Mouse (Mus musculus): ENCODE data around the gene Nek9. TPM values are rescaled to one million over a fixed set of nuclear protein-coding genes. Genes with fewer than 3 reads are reported as not detected.

Nek9 gene
- 13.1 and 19.1 TPM in 2 replicates for polyA plus RNA-seq (2014; fragmentation: Nextera tagmentation; extraction: Ambion mirVana)

GRCm38 (mm10) chr12:85339243-85339729 lies at the start of gene Nek9:
Nek9 (minus strand) TSS chr12:85339362.
- peak within 1 kb of the TSS; percentile 84 for H3K27ac ChIP-seq (ENCODE audit: low read depth, low read length)
- no peaks in the 10 kb centered on the region for H3K27me3 ChIP-seq (ENCODE audit: control insufficient read depth, insufficient read depth, low read length)
- H3K9ac ChIP-seq (ENCODE audit: low read depth, low read length), result peak within 1 kb of the TSS; percentile 98
- peaks cover 22% of the 10 kb centered on the region for H3K36me3 ChIP-seq (ENCODE audit: control insufficient read depth, insufficient read depth, low read length)
- 0 out of 2 replicates have a peak, but pooled peaks cover 13% of the 10 kb centered on the region for H3K4me1 ChIP-seq (ENCODE audit: control insufficient read depth, insufficient read depth, low read length)
- ATAC-seq (ENCODE audit: low FRiP score, low TSS enrichment), result peak; percentile 88
- H3K4me3 ChIP-seq (ENCODE audit: low read length), result peak within 1 kb of the TSS; percentile 86
- no peaks in the 10 kb centered on the region for H3K9me3 ChIP-seq (ENCODE audit: control insufficient read depth, low read length)
- under 1% methylated on average over 36 of the region's 36 CpGs for WGBS
- peak within 1 kb of the TSS; percentile 69 for H3K4me2 ChIP-seq (replicated peaks; ENCODE audit: low read depth, low read length)

DNA sequence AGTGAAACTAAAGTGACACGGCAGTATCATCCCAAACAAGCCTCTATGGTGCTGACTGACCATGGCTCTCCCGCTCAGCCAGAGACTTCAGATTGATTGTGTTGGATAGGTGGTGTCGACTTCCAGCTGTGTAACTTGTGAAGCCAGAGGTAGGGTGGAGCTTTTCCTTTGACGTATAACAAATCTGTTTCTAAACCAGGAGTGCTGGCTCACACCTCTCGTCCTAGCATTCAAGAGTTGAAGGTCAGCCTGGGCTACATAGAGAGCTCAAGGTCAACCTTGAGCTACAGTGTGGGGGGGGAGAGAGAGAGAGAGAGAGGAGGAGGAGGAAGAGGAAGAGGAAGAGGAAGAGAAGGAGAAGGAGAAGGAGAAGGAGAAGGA lies 46.8 kb upstream of the Nek9 start:
- Histone ChIP-seq H3K4me2 (replicated peaks; ENCODE audit: low read depth, low read length) (no peak overlapping the region), H3K4me1 (ENCODE audit: control insufficient read depth, insufficient read depth, low read length) (no peaks in the 10 kb centered on the region), H3K27ac (ENCODE audit: low read depth, low read length) (no peak overlapping the region), H3K9me3 (ENCODE audit: control insufficient read depth, low read length) (no peaks in the 10 kb centered on the region), H3K36me3 (ENCODE audit: control insufficient read depth, insufficient read depth, low read length) (no peaks in the 10 kb centered on the region), H3K4me3 (ENCODE audit: low read length) (no peak overlapping the region), H3K9ac (ENCODE audit: low read depth, low read length) (no peak overlapping the region), H3K27me3 (ENCODE audit: control insufficient read depth, insufficient read depth, low read length) (no peaks in the 10 kb centered on the region)
- no peak for ATAC-seq (ENCODE audit: low FRiP score, low TSS enrichment)
- WGBS, result 50% methylated on average over 5 of the region's 5 CpGs

DNA sequence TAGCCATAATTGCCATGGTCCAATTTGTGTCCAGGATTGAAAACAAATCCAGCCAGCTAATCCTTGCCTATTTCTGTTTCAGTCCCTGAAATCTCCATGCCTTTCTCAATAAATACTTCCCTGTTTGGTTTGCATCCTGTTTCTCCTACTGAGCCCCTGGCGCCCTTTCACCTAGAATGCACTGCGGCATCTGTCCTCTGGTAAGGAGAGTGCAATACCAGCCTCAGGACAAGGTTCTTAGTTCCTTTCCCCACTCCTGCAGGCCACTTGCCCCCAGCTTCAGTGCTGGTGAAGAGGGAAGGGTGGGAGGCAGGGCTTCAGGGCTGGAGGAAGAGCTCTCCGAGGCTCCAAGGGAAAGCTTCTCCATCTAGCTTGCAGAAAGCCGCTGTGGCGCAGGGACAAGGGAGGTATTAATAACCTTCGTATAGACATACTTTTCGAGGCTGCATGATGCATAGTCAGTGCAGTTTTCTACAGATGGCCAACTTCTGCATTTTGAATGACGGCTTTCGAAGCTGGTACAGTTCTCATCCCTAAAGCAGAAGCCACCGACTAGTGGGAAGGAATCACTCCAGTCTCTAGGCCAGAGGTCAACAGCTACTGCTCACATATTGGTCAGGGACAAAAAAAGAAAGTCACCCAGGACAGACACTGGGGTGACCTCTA lies 46.3 kb upstream of the Nek9 start:
- WGBS, result 78% methylated on average over 10 of the region's 10 CpGs
- Histone ChIP-seq H3K4me2 (replicated peaks; ENCODE audit: low read depth, low read length) (no peak overlapping the region), H3K9ac (ENCODE audit: low read depth, low read length) (no peak overlapping the region), H3K4me3 (ENCODE audit: low read length) (no peak overlapping the region), H3K4me1 (ENCODE audit: control insufficient read depth, insufficient read depth, low read length) (no peaks in the 10 kb centered on the region), H3K27me3 (ENCODE audit: control insufficient read depth, insufficient read depth, low read length) (no peaks in the 10 kb centered on the region), H3K27ac (ENCODE audit: low read depth, low read length) (no peak overlapping the region), H3K9me3 (ENCODE audit: control insufficient read depth, low read length) (no peaks in the 10 kb centered on the region), H3K36me3 (ENCODE audit: control insufficient read depth, insufficient read depth, low read length) (no peaks in the 10 kb centered on the region)
- ATAC-seq (ENCODE audit: low FRiP score, low TSS enrichment), result no peak

DNA sequence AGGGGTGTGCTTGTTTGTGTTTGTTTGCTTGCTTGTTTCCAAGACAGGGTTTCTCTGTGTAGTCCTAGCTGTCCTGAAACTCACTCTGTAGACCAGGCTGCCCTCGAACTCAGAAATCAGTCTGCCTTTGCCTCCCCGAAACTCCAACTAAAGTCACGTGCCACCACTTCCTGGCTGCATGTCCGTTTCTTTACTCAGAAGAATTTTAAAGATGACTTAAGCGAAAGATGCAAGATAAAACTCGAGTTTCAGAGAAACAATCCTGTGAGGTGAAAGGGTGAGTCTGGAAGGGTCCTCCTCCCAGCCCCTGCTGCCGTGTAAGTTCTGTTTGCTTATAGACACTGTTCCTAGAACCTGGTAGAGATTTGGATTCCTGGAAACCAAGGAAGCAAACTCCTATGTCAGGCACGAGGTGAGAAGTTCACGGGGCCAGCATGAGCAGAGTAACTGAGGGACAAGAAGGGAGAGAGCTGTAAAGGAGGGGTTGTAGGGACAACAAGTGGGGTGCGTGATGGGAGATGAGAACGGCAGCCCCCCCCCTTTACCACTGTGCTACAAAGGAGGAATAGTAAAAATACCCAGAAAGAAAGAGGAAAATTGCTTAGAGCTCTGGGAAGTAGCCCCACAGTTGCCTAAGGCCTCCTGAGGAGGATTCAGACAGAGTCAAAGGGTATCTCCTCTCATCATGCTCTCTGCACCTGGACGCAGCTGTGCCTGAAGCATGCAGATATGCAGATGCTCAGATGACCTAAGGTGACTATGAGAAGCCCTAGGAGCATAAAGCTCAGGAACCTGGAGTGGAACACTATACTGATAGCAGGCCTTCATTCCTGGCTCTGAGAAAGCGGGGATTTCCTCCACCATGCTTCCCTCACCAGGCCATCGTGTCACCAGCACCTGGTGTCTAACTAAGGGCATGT lies 43.9 kb upstream of the Nek9 start:
- H3K27ac ChIP-seq (ENCODE audit: low read depth, low read length), result no peak overlapping the region
- H3K9ac ChIP-seq (ENCODE audit: low read depth, low read length), result no peak overlapping the region
- no peaks in the 10 kb centered on the region for H3K4me1 ChIP-seq (ENCODE audit: control insufficient read depth, insufficient read depth, low read length)
- no peak overlapping the region for H3K4me2 ChIP-seq (replicated peaks; ENCODE audit: low read depth, low read length)
- no peaks in the 10 kb centered on the region for H3K27me3 ChIP-seq (ENCODE audit: control insufficient read depth, insufficient read depth, low read length)
- WGBS, result 75% methylated on average over 14 of the region's 14 CpGs
- no peak overlapping the region for H3K4me3 ChIP-seq (ENCODE audit: low read length)
- no peaks in the 10 kb centered on the region for H3K9me3 ChIP-seq (ENCODE audit: control insufficient read depth, low read length)
- H3K36me3 ChIP-seq (ENCODE audit: control insufficient read depth, insufficient read depth, low read length), result no peaks in the 10 kb centered on the region
- no peak for ATAC-seq (ENCODE audit: low FRiP score, low TSS enrichment)

- Histone ChIP-seq H3K27me3 (ENCODE audit: control insufficient read depth, insufficient read depth, low read length) (no peaks in the 10 kb centered on the region), H3K36me3 (ENCODE audit: control insufficient read depth, insufficient read depth, low read length) (no peaks in the 10 kb centered on the region), H3K4me1 (ENCODE audit: control insufficient read depth, insufficient read depth, low read length) (no peaks in the 10 kb centered on the region), H3K4me2 (replicated peaks; ENCODE audit: low read depth, low read length) (no peak overlapping the region), H3K9me3 (ENCODE audit: control insufficient read depth, low read length) (no peaks in the 10 kb centered on the region), H3K9ac (ENCODE audit: low read depth, low read length) (no peak overlapping the region), H3K4me3 (ENCODE audit: low read length) (no peak overlapping the region), H3K27ac (ENCODE audit: low read depth, low read length) (no peak overlapping the region)
- 93% methylated on average over 6 of the region's 6 CpGs for WGBS
- no peak for ATAC-seq (ENCODE audit: low FRiP score, low TSS enrichment)
These were observed 42.4 kb upstream of the Nek9 start for GRCm38 (mm10) chr12:85381570-85381969.

- H3K9ac ChIP-seq (ENCODE audit: low read depth, low read length), result no peak overlapping the region
- no peak for ATAC-seq (ENCODE audit: low FRiP score, low TSS enrichment)
- no peak overlapping the region for H3K27ac ChIP-seq (ENCODE audit: low read depth, low read length)
- H3K9me3 ChIP-seq (ENCODE audit: control insufficient read depth, low read length), result no peaks in the 10 kb centered on the region
- H3K4me1 ChIP-seq (ENCODE audit: control insufficient read depth, insufficient read depth, low read length), result no peaks in the 10 kb centered on the region
- WGBS, result 74% methylated on average over 7 of the region's 7 CpGs
- no peaks in the 10 kb centered on the region for H3K27me3 ChIP-seq (ENCODE audit: control insufficient read depth, insufficient read depth, low read length)
- no peak overlapping the region for H3K4me2 ChIP-seq (replicated peaks; ENCODE audit: low read depth, low read length)
- H3K36me3 ChIP-seq (ENCODE audit: control insufficient read depth, insufficient read depth, low read length), result no peaks in the 10 kb centered on the region
- no peak overlapping the region for H3K4me3 ChIP-seq (ENCODE audit: low read length)
These were observed 41.8 kb upstream of the Nek9 start for GRCm38 (mm10) chr12:85380942-85381341.

GRCm38 (mm10) chr12:85380308-85380707 lies 41.1 kb upstream of the Nek9 start:
- no peaks in the 10 kb centered on the region for H3K36me3 ChIP-seq (ENCODE audit: control insufficient read depth, insufficient read depth, low read length)
- no peak overlapping the region for H3K9ac ChIP-seq (ENCODE audit: low read depth, low read length)
- H3K4me2 ChIP-seq (replicated peaks; ENCODE audit: low read depth, low read length), result no peak overlapping the region
- no peak for ATAC-seq (ENCODE audit: low FRiP score, low TSS enrichment)
- H3K9me3 ChIP-seq (ENCODE audit: control insufficient read depth, low read length), result no peaks in the 10 kb centered on the region
- H3K27me3 ChIP-seq (ENCODE audit: control insufficient read depth, insufficient read depth, low read length), result no peaks in the 10 kb centered on the region
- H3K27ac ChIP-seq (ENCODE audit: low read depth, low read length), result no peak overlapping the region
- H3K4me1 ChIP-seq (ENCODE audit: control insufficient read depth, insufficient read depth, low read length), result no peaks in the 10 kb centered on the region
- no peak overlapping the region for H3K4me3 ChIP-seq (ENCODE audit: low read length)
- WGBS, result 63% methylated on average over 1 of the region's 1 CpGs

DNA sequence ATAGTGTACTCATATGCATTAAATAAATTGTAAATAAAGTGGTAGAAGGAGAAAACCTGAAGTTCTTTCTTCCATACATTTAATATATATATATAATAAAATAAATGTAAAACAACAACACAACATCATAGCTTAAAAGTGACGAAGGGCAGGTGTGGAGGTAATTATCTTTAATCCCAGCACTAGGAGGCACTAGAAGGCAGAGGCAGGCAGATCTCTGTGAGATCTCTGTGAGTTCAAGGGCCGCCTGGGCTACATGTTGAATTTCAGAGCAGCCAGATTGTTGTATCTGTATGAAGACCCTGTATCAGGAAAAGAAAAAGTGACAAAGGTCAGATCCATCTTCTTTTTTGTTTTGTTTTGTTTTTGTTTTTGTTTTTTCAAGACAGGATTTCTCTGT lies 39.1 kb upstream of the Nek9 start:
- no peaks in the 10 kb centered on the region for H3K4me1 ChIP-seq (ENCODE audit: control insufficient read depth, insufficient read depth, low read length)
- H3K27ac ChIP-seq (ENCODE audit: low read depth, low read length), result no peak overlapping the region
- no peak overlapping the region for H3K4me2 ChIP-seq (replicated peaks; ENCODE audit: low read depth, low read length)
- WGBS, result 90% methylated on average over 2 of the region's 2 CpGs
- H3K9ac ChIP-seq (ENCODE audit: low read depth, low read length), result no peak overlapping the region
- no peaks in the 10 kb centered on the region for H3K27me3 ChIP-seq (ENCODE audit: control insufficient read depth, insufficient read depth, low read length)
- no peaks in the 10 kb centered on the region for H3K9me3 ChIP-seq (ENCODE audit: control insufficient read depth, low read length)
- H3K4me3 ChIP-seq (ENCODE audit: low read length), result no peak overlapping the region
- no peaks in the 10 kb centered on the region for H3K36me3 ChIP-seq (ENCODE audit: control insufficient read depth, insufficient read depth, low read length)
- ATAC-seq (ENCODE audit: low FRiP score, low TSS enrichment), result no peak
